Mouse (Mus musculus): ENCODE results near the gene Iqcf1. TPM values are rescaled to one million over a fixed set of nuclear protein-coding genes. Genes with fewer than 3 reads are reported as not detected.
A peak's percentile ranks its signal among the peaks of the same experiment; 100 is the strongest.

Gene Iqcf1
- polyA plus RNA-seq, 1 experiment from 2014 or later = not detected

DNA sequence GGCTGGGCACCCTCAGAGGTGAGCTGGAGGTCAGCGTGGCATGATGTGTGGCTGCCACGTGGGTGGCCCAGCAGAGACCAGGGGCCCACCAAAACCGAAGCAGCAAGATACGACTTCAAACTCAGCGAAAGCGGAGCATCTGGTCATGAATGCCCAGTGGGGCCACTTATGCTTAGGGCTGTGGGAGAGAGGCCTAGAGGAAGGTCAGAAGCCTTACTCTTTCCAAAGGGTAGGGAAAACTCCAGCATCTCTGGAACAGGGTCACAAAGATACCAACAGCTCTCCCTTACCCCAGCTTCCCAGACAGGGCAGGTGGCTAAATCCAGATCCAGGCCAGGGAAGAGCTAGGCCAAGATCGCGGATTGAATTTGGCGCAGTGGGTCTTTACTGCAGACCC, 42.6 kb upstream of the Iqcf1 start:
- Histone ChIP-seq H3K4me1 (replicated peaks) (peaks cover 74% of the 10 kb centered on the region), H3K4me3 (replicated peaks) (peak overlapping the region; percentile 86), H3K27ac (peak overlapping the region; percentile 97), H3K4me2 (replicated peaks) (peak overlapping the region; percentile 98), H3K36me3 (peaks cover 25% of the 10 kb centered on the region), H3K9ac (replicated peaks) (peak overlapping the region; percentile 96), H3K27me3 (no peaks in the 10 kb centered on the region), H3K9me3 (no peaks in the 10 kb centered on the region)
- ATAC-seq = no peak
- WGBS = 37% methylated on average over 9 of the region's 9 CpGs

DNA sequence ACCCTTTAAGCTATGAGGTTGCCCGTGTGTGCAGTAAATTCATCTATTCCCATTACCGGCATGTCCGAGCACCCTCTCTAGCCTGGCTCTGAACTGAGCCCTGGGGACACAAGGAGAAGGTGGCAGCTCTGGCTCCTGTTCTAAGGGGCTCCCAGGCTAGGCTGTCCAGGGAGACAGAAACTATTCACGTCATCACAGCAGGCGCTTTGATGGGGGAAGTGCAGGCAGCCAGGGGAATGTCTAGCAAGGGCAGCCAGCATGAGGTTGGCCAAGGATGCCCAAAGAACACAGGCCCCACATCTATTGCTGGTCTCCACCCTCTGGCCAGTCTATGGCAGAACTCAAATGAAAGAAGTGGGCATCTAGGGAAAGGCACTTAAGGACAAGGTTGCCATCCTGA, 41.8 kb upstream of the Iqcf1 start:
- no peaks in the 10 kb centered on the region for H3K27me3 ChIP-seq
- H3K4me2 ChIP-seq (replicated peaks) = peak overlapping the region; percentile 98
- peak overlapping the region; percentile 96 for H3K9ac ChIP-seq (replicated peaks)
- ATAC-seq = no peak
- H3K4me1 ChIP-seq (replicated peaks) = peaks cover 69% of the 10 kb centered on the region
- peak overlapping the region; percentile 97 for H3K27ac ChIP-seq
- H3K9me3 ChIP-seq = no peaks in the 10 kb centered on the region
- WGBS = 61% methylated on average over 5 of the region's 5 CpGs
- peak overlapping the region; percentile 86 for H3K4me3 ChIP-seq (replicated peaks)
- peaks cover 30% of the 10 kb centered on the region for H3K36me3 ChIP-seq

DNA sequence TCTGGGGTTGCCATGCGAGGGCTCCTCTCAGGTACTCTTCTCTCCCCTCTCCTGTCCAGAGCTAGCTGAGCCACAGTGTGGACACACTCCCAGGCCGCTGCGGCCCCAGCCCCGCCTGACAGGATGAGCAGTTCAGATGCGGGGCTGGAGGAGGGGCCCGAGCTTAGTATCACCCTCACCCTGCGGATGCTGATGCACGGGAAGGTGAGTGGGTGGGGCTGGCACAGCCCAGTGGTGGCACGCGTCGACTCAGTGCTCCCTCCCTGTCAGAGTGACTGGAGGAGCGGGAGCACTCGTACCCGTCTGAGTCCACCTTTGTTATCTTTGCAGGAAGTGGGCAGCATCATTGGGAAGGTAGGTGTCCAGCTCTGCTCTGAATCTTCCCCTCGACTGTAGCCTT, 39.8 kb upstream of the Iqcf1 start:
- 84% methylated on average over 15 of the region's 15 CpGs for WGBS
- Histone ChIP-seq H3K4me1 (replicated peaks) (peaks cover 79% of the 10 kb centered on the region), H3K27ac (peak overlapping the region; percentile 3; the same call in 1 of the 2 replicates), H3K4me2 (replicated peaks) (no peak overlapping the region), H3K9me3 (no peaks in the 10 kb centered on the region), H3K4me3 (replicated peaks) (no peak overlapping the region), H3K9ac (replicated peaks) (peak overlapping the region; percentile 46), H3K36me3 (peaks cover 49% of the 10 kb centered on the region), H3K27me3 (peaks cover 4% of the 10 kb centered on the region; the same call in 1 of the 2 replicates)
- ATAC-seq = no peak

DNA sequence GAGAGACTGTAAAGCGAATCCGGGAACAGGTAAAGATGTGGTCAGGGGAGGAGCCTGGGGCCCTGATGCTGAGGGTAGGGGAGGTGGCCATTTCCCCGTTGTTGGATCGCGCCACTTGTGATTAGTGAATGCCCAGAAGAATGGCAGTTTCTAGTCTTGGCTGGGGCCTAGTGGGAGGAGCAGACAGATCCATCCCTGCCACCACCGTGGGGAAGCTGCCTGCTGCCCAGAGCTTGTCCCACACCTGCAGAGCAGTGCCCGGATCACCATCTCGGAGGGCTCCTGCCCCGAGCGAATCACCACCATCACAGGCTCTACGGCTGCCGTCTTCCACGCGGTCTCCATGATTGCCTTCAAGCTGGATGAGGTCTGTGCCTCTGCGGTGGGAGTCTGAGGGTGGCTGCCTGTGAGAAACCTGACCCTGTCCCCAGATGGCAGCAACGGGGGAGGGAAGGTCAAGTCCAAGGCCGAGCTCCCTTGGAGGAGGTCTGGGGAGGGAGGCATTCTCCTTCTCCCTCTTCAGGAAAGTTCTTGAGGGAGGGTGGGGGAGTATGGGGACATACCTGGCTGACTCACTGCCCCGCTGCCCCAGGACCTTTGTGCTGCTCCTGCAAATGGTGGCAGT, 39.3 kb upstream of the Iqcf1 start:
- 81% methylated on average over 18 of the region's 18 CpGs for WGBS
- peaks cover 49% of the 10 kb centered on the region for H3K36me3 ChIP-seq
- no peaks in the 10 kb centered on the region for H3K9me3 ChIP-seq
- H3K4me2 ChIP-seq (replicated peaks) = no peak overlapping the region
- H3K4me3 ChIP-seq (replicated peaks) = no peak overlapping the region
- no peak overlapping the region for H3K27ac ChIP-seq
- H3K9ac ChIP-seq (replicated peaks) = no peak overlapping the region; the same call in 1 of the 2 replicates
- no peak for ATAC-seq
- peaks cover 4% of the 10 kb centered on the region; the same call in 1 of the 2 replicates for H3K27me3 ChIP-seq
- H3K4me1 ChIP-seq (replicated peaks) = peaks cover 79% of the 10 kb centered on the region

DNA sequence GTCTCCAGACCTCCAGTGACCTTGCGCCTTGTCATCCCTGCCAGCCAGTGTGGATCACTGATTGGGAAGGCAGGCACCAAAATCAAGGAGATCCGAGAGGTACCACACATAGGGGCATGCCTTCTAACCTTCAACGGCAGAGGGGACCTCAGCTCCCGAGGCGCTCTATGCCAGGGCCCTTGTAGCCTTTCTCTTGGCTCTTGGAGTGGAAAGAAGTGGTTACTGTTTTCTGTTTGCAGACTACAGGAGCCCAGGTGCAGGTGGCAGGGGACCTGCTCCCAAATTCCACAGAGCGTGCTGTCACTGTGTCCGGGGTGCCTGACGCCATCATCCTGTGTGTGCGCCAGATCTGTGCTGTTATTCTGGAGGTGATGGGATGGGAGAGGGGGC, 38.7 kb upstream of the Iqcf1 start:
- ATAC-seq = no peak
- 93% methylated on average over 9 of the region's 9 CpGs for WGBS
- Histone ChIP-seq H3K9me3 (no peaks in the 10 kb centered on the region), H3K27me3 (peaks cover 4% of the 10 kb centered on the region; the same call in 1 of the 2 replicates), H3K4me1 (replicated peaks) (peaks cover 79% of the 10 kb centered on the region), H3K9ac (replicated peaks) (no peak overlapping the region), H3K36me3 (peaks cover 49% of the 10 kb centered on the region), H3K4me3 (replicated peaks) (no peak overlapping the region), H3K4me2 (replicated peaks) (no peak overlapping the region), H3K27ac (no peak overlapping the region)

DNA sequence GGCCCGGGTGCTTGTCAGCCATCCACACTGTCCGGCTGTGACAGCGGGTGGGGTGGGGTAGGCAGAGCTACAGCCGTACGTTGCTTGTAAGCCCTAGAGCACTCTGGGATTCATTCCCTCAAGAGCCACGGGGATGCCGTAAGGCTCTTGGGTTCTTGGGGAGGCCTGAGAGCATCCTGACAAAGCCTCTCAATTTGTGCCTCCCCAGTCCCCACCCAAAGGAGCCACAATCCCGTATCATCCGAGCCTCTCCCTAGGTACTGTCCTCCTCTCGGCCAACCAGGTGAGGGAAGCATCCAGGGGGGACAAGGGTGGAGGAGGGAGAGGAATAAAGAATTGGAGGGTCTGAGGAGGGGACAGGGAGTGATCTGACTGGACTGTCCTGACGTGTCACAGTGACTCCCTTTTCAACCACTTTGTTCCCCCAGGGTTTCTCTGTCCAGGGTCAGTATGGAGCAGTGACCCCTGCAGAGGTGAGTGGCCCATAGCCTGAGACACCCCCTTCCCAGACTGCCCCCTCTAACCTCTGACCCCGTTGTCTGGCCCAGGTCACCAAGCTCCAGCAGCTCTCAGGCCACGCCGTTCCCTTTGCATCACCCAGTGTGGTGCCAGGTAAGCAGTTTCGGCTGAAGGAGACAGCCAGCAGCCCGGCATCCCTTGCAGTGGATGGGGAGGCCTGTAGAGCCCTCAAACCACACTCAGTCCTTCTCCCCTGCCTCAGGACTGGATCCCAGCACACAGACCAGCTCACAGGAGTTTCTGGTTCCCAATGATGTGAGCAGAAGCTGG, 37.9 kb upstream of the Iqcf1 start:
- no peak for ATAC-seq
- H3K27ac ChIP-seq = no peak overlapping the region
- H3K36me3 ChIP-seq = peaks cover 49% of the 10 kb centered on the region
- no peaks in the 10 kb centered on the region for H3K9me3 ChIP-seq
- H3K4me1 ChIP-seq (replicated peaks) = peaks cover 72% of the 10 kb centered on the region
- WGBS = 83% methylated on average over 16 of the region's 16 CpGs
- H3K27me3 ChIP-seq = peaks cover 4% of the 10 kb centered on the region; the same call in 1 of the 2 replicates
- no peak overlapping the region for H3K4me3 ChIP-seq (replicated peaks)
- no peak overlapping the region for H3K4me2 ChIP-seq (replicated peaks)
- H3K9ac ChIP-seq (replicated peaks) = no peak overlapping the region

DNA sequence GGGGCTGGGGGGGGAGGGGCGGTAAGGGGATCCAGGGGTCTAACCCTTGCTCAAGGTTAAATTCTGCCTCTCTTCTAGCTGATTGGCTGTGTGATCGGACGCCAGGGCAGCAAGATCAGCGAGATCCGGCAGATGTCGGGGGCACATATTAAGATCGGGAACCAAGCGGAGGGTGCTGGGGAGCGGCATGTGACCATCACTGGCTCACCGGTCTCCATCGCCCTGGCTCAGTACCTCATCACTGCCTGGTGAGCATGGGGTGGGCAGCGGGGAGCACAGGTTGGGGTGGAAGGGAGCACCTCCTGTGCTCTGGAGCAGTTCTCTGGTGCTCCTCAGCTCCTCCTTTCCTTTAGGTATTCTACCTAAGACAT, 37.4 kb upstream of the Iqcf1 start:
- Histone ChIP-seq H3K36me3 (peaks cover 49% of the 10 kb centered on the region), H3K9me3 (no peaks in the 10 kb centered on the region)

DNA sequence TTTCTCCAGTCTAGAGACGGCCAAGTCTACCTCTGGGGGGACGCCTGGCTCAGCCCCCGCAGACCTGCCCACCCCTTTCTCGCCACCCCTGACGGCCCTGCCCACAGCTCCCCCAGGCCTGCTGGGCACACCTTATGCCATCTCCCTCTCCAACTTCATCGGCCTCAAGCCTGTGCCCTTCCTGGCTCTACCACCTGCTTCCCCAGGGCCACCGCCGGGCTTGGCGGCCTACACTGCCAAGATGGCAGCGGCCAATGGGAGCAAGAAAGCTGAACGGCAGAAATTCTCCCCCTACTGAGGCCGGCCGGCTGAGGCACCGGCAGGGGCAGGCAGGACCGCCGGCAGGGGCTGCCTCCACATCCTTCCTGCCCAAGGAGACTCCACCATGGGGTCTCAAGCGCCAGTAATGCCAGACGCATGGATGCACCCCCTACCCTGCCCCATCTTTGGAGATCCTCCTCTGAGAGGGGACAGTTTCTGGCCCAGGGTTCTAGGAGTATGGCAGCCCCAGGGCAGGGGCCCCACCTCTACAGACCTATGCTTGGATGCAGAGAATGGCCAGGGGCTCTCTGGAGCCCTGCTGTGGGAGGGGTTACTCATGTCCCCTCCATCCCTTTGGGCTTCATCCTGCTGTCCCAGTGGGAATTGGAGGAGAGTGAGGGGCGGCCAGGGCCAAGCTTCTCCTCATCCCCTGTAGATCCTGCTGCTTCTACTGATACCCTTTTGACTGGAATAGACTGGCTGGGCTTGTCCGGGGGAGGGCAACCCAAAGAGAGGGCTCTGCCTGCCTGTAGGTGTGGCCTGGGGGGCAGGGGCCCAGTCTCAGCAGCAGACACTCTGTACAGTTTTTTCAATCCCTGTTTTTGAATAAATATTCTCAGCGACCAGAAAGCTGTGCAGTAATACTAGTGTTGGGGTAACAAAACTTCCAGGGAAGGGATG, 36.4 kb upstream of the Iqcf1 start:
- Histone ChIP-seq H3K36me3 (peaks cover 49% of the 10 kb centered on the region), H3K27ac (no peak overlapping the region), H3K4me1 (replicated peaks) (peaks cover 57% of the 10 kb centered on the region), H3K4me2 (replicated peaks) (no peak overlapping the region), H3K4me3 (replicated peaks) (no peak overlapping the region), H3K27me3 (peaks cover 4% of the 10 kb centered on the region; the same call in 1 of the 2 replicates), H3K9ac (replicated peaks) (no peak overlapping the region; the same call in 1 of the 2 replicates), H3K9me3 (no peaks in the 10 kb centered on the region)
- ATAC-seq = no peak
- 81% methylated on average over 21 of the region's 21 CpGs for WGBS

More for the DNA sequence above, 37.4 kb upstream of the Iqcf1 start:
- Histone ChIP-seq H3K4me1 (replicated peaks) (peaks cover 66% of the 10 kb centered on the region), H3K27me3 (peaks cover 4% of the 10 kb centered on the region; the same call in 1 of the 2 replicates), H3K4me3 (replicated peaks) (no peak overlapping the region), H3K9ac (replicated peaks) (no peak overlapping the region), H3K27ac (no peak overlapping the region), H3K4me2 (replicated peaks) (no peak overlapping the region)
- no peak for ATAC-seq
- WGBS = 90% methylated on average over 12 of the region's 12 CpGs

DNA sequence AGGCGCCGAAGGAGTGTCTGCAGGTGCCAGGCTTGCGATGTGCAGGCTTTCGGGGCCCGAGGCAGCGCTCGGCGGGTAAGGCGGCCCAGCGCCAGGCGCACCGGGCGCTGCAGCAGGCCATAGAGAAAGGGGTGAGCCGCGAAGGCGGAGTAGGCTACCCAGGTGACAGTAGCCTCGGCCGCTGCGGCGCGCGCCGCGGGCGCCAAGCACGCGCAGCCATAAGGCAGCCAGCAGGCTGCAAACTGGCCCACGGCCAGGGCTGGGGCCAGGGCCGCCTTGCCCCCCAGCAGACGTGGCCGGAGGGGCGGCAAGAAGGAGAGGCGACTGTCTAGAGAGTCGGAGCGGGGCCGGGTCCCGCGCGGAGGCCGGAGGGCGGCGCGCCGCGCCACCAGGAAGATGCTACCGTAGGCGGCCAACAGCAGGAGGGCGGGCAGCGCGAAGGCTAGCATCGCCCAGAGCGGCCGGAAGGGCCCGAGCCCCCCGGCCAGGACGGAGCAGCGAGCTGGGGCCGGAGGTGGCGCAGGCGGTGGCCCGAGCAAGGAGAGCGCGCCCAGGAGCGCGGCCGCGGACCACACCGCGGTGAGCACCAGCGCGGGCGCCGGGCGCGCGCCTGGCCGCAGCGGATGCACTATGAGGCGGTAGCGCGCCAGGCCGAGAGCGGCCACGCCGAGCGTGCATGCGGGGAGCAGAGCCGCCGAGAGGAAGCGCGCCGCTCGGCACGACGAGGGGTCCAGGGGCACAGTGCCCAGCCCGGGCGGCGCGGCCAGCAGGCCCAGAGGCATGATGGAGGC, 34.8 kb upstream of the Iqcf1 start:
- Histone ChIP-seq H3K36me3 (peaks cover 46% of the 10 kb centered on the region), H3K9me3 (no peaks in the 10 kb centered on the region), H3K9ac (replicated peaks) (peak overlapping the region; percentile 67), H3K4me1 (replicated peaks) (peaks cover 41% of the 10 kb centered on the region), H3K27ac (peak overlapping the region; percentile 85), H3K4me3 (replicated peaks) (peak overlapping the region; percentile 43), H3K27me3 (peaks cover 4% of the 10 kb centered on the region; the same call in 1 of the 2 replicates), H3K4me2 (replicated peaks) (peak overlapping the region; percentile 73)
- peak; percentile 83 for ATAC-seq
- under 1% methylated on average over 99 of the region's 99 CpGs for WGBS

DNA sequence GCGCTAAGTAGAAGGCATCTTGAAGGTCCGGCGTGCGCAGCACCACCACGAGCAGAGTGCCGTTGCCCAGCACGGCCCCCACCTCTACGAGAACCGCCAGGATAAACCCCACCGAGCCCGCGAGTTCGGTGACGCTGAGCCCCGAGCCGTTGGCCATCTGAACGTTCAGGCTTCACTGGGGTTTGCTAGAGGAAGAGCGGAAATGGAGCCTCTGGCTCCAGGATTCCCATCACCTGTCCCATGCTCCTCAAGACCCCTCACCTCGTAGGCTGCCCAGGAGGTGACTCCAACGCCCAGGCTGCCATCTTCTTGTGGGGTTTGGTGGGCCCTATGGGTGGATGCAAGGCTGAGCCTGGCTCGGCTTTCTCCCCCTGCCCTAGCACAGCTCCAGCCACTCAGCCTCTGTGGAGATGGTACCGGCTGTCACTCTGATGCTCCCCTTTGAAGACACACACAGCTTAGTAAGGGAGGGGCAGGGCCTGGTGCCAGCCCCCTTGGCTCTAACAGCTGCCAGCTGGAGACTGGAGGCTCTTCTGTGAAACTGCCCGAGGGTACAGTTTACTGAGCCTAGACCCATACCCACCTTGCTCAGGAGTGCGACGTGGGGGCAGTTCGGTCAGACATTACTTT, 34.1 kb upstream of the Iqcf1 start, which contains the start of gene Gpr62:
Gene Gpr62 (minus strand): TSS at position 368 of the 630 bp plus-strand sequence.
- Histone ChIP-seq H3K9me3 (no peaks in the 10 kb centered on the region), H3K27ac (peak within 1 kb of the TSS; percentile 85), H3K4me3 (replicated peaks) (peak within 1 kb of the TSS; percentile 43), H3K27me3 (peaks cover 4% of the 10 kb centered on the region; the same call in 1 of the 2 replicates), H3K4me2 (replicated peaks) (peak within 1 kb of the TSS; percentile 73), H3K4me1 (replicated peaks) (peaks cover 34% of the 10 kb centered on the region), H3K36me3 (peaks cover 39% of the 10 kb centered on the region), H3K9ac (replicated peaks) (peak within 1 kb of the TSS; percentile 67)
- ATAC-seq = peak; percentile 53
- 30% methylated on average over 26 of the region's 26 CpGs for WGBS

All from midbrain, embryonic 13.5 days (tissue).